Mouse (Mus musculus): ENCODE measurements around the gene Srpk1.

GRCm38 (mm10) chr17:28592998-28593397 is 29.5 kb downstream of the Srpk1 start:
- TF ChIP-seq CTCF (conservative IDR thresholded peaks at IDR 0.05 in 1 of 2, IDR thresholded peaks at IDR 0.05 in 1 of 2; ENCODE audit: low read depth in 2 of 2, low read length in 2 of 2) (peak; percentile 80 to 87), MAX (IDR thresholded peaks at IDR 0.05; ENCODE audit: low read length) (no peak), POLR2A (IDR thresholded peaks at IDR 0.05; ENCODE audit: low read depth, low read length) (no peak)
